Mouse (Mus musculus): ENCODE data around the gene BC030870. TPM values are rescaled to one million over a fixed set of nuclear protein-coding genes. Genes with fewer than 3 reads are reported as not detected.

Gene BC030870
- polyA plus RNA-seq (2012; fragmentation: generic; extraction: Trizol): not detected

DNA sequence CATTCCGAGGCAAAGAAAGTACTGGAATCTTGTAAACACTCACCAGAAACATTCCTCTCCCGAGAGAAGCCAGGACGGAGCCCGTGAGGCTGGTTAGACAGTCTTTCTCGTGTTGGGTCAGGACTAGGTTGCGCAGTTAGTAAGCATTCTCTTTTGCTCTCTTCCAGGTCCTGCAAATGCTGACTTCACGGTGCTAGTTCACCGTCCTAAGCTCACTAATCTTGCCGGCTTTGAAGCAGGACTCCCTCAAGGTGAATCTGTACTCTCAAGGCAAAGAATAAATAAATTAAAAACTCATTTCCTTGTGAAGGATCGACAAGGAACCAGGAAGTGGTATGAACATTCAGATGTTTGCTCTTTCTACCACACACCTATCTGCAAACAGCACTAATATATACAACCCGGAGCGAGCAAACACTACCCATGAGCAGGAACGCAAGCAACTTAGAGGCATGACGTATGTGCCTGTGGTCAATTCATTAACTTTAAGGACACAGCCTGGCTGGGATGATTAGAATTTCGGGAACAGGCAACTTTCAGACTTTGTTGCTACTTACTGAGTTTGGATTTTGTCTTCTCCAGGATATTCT, at the start of gene BC030870:
Gene BC030870 (minus strand): TSS at position 365 of the 590 bp plus-strand sequence.

DNA sequence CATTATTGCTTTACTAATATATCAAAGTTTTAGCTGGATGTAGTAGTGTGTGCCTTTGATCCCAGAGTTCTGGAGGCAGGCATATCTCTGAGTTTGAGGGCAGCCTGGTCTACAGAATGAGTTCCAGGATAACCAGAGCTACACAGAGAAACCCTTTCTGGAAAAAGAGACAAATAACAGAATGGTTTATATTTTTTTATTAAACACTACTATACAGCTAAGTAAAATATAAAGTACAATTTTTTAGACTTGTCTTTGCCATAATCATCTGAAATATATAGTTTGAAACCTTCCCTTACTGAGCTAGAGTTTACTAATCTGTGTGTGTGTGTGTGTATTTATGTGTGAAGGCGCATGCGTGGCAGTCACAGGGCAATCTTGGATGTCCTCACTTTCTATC, 54.6 kb downstream of the BC030870 start, which contains the start of gene Gm10663:
Gene Gm10663 (plus strand): TSS at position 301 of the 400 bp plus-strand sequence.

DNA sequence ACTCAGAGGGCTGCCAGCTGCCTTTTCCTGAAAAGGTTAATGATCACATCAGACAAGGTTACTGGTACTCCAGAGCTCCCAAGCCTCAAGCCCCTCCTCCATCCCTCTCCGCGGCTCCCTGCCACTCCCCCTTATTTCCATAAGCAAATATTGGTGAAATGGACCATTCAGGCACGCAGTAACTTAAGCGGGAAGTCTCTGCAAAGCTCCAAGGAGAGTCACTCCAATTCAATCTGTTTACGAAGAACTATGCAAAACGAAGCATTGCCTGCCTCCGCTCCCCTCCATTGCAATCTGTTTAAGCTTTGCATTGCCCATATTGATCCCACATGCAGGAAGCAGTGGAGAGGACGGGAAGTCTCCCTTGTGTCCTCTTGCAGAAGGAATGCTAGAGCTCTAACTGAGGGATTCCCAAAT, 92.2 kb downstream of the BC030870 start, which contains the start of gene Apela:
Gene Apela (minus strand): TSS at position 220 of the 417 bp plus-strand sequence.

Other genes starting within 250 kb of the BC030870 start
- gene Tmem192, start 182.4 kb downstream of the BC030870 start, polyA plus RNA-seq (2012; fragmentation: generic; extraction: Trizol): 10 to 100 TPM; 30.1 to 55.7 TPM
- gene Trim75, start 141.7 kb downstream of the BC030870 start, polyA plus RNA-seq (2012; fragmentation: generic; extraction: Trizol): not detected
- not detected for gene Trim61, start 111.0 kb downstream of the BC030870 start, polyA plus RNA-seq (2012; fragmentation: generic; extraction: Trizol)
- gene Trim60, start 111.0 kb downstream of the BC030870 start, polyA plus RNA-seq (2012; fragmentation: generic; extraction: Trizol): not detected
- gene Apela, start 92.2 kb downstream of the BC030870 start, polyA plus RNA-seq (2012; fragmentation: generic; extraction: Trizol): not detected
- gene Gm10663, start 54.5 kb downstream of the BC030870 start, polyA plus RNA-seq (2012; fragmentation: generic; extraction: Trizol): not detected

All from C3H10T1/2 (cell line).